Mouse (Mus musculus): ENCODE data around the gene Smok2b. TPM values are rescaled to one million over a fixed set of nuclear protein-coding genes. Genes with fewer than 3 reads are reported as not detected.
"Not testable (repeated sequence)": the region's sequence is repeated elsewhere in the genome, so short reads cannot be mapped to it uniquely, and the experiment has no call there.

The Smok2b gene
- polyA plus RNA-seq, 1 experiment from 2014 or later, result not detected

- not testable (repeated sequence) for H3K27me3 ChIP-seq (replicated peaks; ENCODE audit: control insufficient read depth, insufficient read depth, low read length); H3K4me1 ChIP-seq (ENCODE audit: control insufficient read depth, insufficient read depth, low read length); DNase-seq (ENCODE audit: low spot score); H3K36me3 ChIP-seq (ENCODE audit: control insufficient read depth, insufficient read depth, low read length); ATAC-seq (ENCODE audit: low read depth); H3K4me3 ChIP-seq (ENCODE audit: low read depth, low read length); H3K9ac ChIP-seq (ENCODE audit: low read depth, low read length); H3K27ac ChIP-seq (replicated peaks; ENCODE audit: low read depth, low read length); H3K4me2 ChIP-seq (ENCODE audit: low read depth, low read length)
- 84% methylated on average over 2 of the region's 2 CpGs for WGBS
- peaks cover 20% of the 10 kb centered on the region for H3K9me3 ChIP-seq (ENCODE audit: control insufficient read depth, low read length)
Measured at GRCm38 (mm10) chr17:13198812-13199211, 31.2 kb upstream of the Smok2b start.

- peak; percentile 67 for ATAC-seq (ENCODE audit: low read depth)
- H3K9ac ChIP-seq (ENCODE audit: low read depth, low read length), result not testable (repeated sequence)
- 71% methylated on average over 8 of the region's 9 CpGs for WGBS
Measured at GRCm38 (mm10) chr17:13199880-13200409, 30.1 kb upstream of the Smok2b start.

GRCm38 (mm10) chr17:13201551-13201950 lies 28.5 kb upstream of the Smok2b start:
- not testable (repeated sequence) for DNase-seq (ENCODE audit: low spot score); H3K27me3 ChIP-seq (replicated peaks; ENCODE audit: control insufficient read depth, insufficient read depth, low read length); H3K9ac ChIP-seq (ENCODE audit: low read depth, low read length); H3K4me1 ChIP-seq (ENCODE audit: control insufficient read depth, insufficient read depth, low read length); H3K27ac ChIP-seq (replicated peaks; ENCODE audit: low read depth, low read length); H3K4me3 ChIP-seq (ENCODE audit: low read depth, low read length); H3K4me2 ChIP-seq (ENCODE audit: low read depth, low read length); H3K36me3 ChIP-seq (ENCODE audit: control insufficient read depth, insufficient read depth, low read length); ATAC-seq (ENCODE audit: low read depth)
- peaks cover 10% of the 10 kb centered on the region for H3K9me3 ChIP-seq (ENCODE audit: control insufficient read depth, low read length)
- 84% methylated on average over 4 of the region's 4 CpGs for WGBS

More at GRCm38 (mm10) chr17:13199880-13200409, 30.1 kb upstream of the Smok2b start:
- not testable (repeated sequence) for H3K4me1 ChIP-seq (ENCODE audit: control insufficient read depth, insufficient read depth, low read length); H3K27ac ChIP-seq (replicated peaks; ENCODE audit: low read depth, low read length); H3K4me3 ChIP-seq (ENCODE audit: low read depth, low read length); H3K4me2 ChIP-seq (ENCODE audit: low read depth, low read length); H3K36me3 ChIP-seq (ENCODE audit: control insufficient read depth, insufficient read depth, low read length); H3K27me3 ChIP-seq (replicated peaks; ENCODE audit: control insufficient read depth, insufficient read depth, low read length)
- H3K9me3 ChIP-seq (ENCODE audit: control insufficient read depth, low read length), result peaks cover 18% of the 10 kb centered on the region
- DNase-seq (ENCODE audit: low spot score), result peak; percentile 80

- not testable (repeated sequence) for H3K4me1 ChIP-seq (ENCODE audit: control insufficient read depth, insufficient read depth, low read length); H3K27ac ChIP-seq (replicated peaks; ENCODE audit: low read depth, low read length); DNase-seq (ENCODE audit: low spot score); H3K36me3 ChIP-seq (ENCODE audit: control insufficient read depth, insufficient read depth, low read length); H3K27me3 ChIP-seq (replicated peaks; ENCODE audit: control insufficient read depth, insufficient read depth, low read length); H3K4me2 ChIP-seq (ENCODE audit: low read depth, low read length); H3K9ac ChIP-seq (ENCODE audit: low read depth, low read length); H3K4me3 ChIP-seq (ENCODE audit: low read depth, low read length); ATAC-seq (ENCODE audit: low read depth)
- peaks cover 21% of the 10 kb centered on the region for H3K9me3 ChIP-seq (ENCODE audit: control insufficient read depth, low read length)
- WGBS, result 81% methylated on average over 2 of the region's 3 CpGs
Measured at GRCm38 (mm10) chr17:13202453-13203107, 27.5 kb upstream of the Smok2b start.

- not testable (repeated sequence) for H3K9ac ChIP-seq (ENCODE audit: low read depth, low read length); ATAC-seq (ENCODE audit: low read depth); H3K27me3 ChIP-seq (replicated peaks; ENCODE audit: control insufficient read depth, insufficient read depth, low read length); H3K36me3 ChIP-seq (ENCODE audit: control insufficient read depth, insufficient read depth, low read length); H3K4me3 ChIP-seq (ENCODE audit: low read depth, low read length); DNase-seq (ENCODE audit: low spot score); H3K27ac ChIP-seq (replicated peaks; ENCODE audit: low read depth, low read length); H3K4me2 ChIP-seq (ENCODE audit: low read depth, low read length); H3K4me1 ChIP-seq (ENCODE audit: control insufficient read depth, insufficient read depth, low read length)
- H3K9me3 ChIP-seq (ENCODE audit: control insufficient read depth, low read length), result peaks cover 34% of the 10 kb centered on the region
- 72% methylated on average over 1 of the region's 1 CpGs for WGBS
Measured at GRCm38 (mm10) chr17:13205247-13205646, 24.8 kb upstream of the Smok2b start.

GRCm38 (mm10) chr17:13206491-13206890 lies 23.6 kb upstream of the Smok2b start:
- Histone ChIP-seq H3K27me3 (replicated peaks; ENCODE audit: control insufficient read depth, insufficient read depth, low read length) (no peaks in the 10 kb centered on the region), H3K27ac (replicated peaks; ENCODE audit: low read depth, low read length) (no peak overlapping the region), H3K4me3 (ENCODE audit: low read depth, low read length) (no peak overlapping the region), H3K36me3 (ENCODE audit: control insufficient read depth, insufficient read depth, low read length) (no peaks in the 10 kb centered on the region), H3K9me3 (ENCODE audit: control insufficient read depth, low read length) (peaks cover 35% of the 10 kb centered on the region), H3K9ac (ENCODE audit: low read depth, low read length) (no peak overlapping the region), H3K4me1 (ENCODE audit: control insufficient read depth, insufficient read depth, low read length) (no peaks in the 10 kb centered on the region), H3K4me2 (ENCODE audit: low read depth, low read length) (no peak overlapping the region)
- 90% methylated on average over 2 of the region's 2 CpGs for WGBS
- DNase-seq (ENCODE audit: low spot score), result no peak
- no peak for ATAC-seq (ENCODE audit: low read depth)

- H3K9ac ChIP-seq (ENCODE audit: low read depth, low read length); H3K27ac ChIP-seq (replicated peaks; ENCODE audit: low read depth, low read length); H3K36me3 ChIP-seq (ENCODE audit: control insufficient read depth, insufficient read depth, low read length); H3K4me2 ChIP-seq (ENCODE audit: low read depth, low read length); H3K27me3 ChIP-seq (replicated peaks; ENCODE audit: control insufficient read depth, insufficient read depth, low read length); H3K4me1 ChIP-seq (ENCODE audit: control insufficient read depth, insufficient read depth, low read length); ATAC-seq (ENCODE audit: low read depth); DNase-seq (ENCODE audit: low spot score); H3K4me3 ChIP-seq (ENCODE audit: low read depth, low read length): not testable (repeated sequence)
- H3K9me3 ChIP-seq (ENCODE audit: control insufficient read depth, low read length), result peaks cover 54% of the 10 kb centered on the region
Measured at GRCm38 (mm10) chr17:13208460-13208859, 21.6 kb upstream of the Smok2b start.

GRCm38 (mm10) chr17:13212136-13212850 lies 17.8 kb upstream of the Smok2b start:
- Histone ChIP-seq H3K4me3 (ENCODE audit: low read depth, low read length) (no peak overlapping the region), H3K9ac (ENCODE audit: low read depth, low read length) (no peak overlapping the region), H3K4me2 (ENCODE audit: low read depth, low read length) (no peak overlapping the region), H3K27ac (replicated peaks; ENCODE audit: low read depth, low read length) (no peak overlapping the region), H3K9me3 (ENCODE audit: control insufficient read depth, low read length) (peaks cover 82% of the 10 kb centered on the region), H3K36me3 (ENCODE audit: control insufficient read depth, insufficient read depth, low read length) (no peaks in the 10 kb centered on the region), H3K27me3 (replicated peaks; ENCODE audit: control insufficient read depth, insufficient read depth, low read length) (no peaks in the 10 kb centered on the region), H3K4me1 (ENCODE audit: control insufficient read depth, insufficient read depth, low read length) (no peaks in the 10 kb centered on the region)
- WGBS, result 66% methylated on average over 7 of the region's 7 CpGs
- DNase-seq (ENCODE audit: low spot score), result peak; percentile 20
- no peak for ATAC-seq (ENCODE audit: low read depth)
